Mouse (Mus musculus): ENCODE results near the gene Cmklr1.

Gene Cmklr1

DNA sequence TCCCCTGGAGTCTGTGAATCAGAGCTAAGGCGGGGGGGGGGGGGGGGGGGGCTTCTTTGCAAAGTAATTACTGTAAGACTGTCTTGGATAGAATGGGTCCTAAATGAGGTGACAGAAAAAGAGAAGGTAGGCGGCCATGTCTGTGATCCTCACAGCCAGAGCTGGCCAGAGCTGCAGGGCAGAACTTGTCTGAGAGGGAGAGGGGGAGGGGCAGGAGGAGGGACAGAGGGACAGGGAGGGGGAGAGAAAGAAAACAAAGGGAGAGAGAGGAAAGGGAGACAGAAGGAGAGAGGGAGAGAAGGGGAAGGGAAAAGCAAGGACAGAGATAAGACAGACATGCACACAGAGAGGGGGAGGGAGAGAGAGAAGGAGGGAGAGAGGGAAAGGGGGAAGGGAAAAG is 27.2 kb downstream of the Cmklr1 start:
- no peak for DNase-seq (ENCODE audit: low read depth in 1 of 2, low spot score in 2 of 2)

DNA sequence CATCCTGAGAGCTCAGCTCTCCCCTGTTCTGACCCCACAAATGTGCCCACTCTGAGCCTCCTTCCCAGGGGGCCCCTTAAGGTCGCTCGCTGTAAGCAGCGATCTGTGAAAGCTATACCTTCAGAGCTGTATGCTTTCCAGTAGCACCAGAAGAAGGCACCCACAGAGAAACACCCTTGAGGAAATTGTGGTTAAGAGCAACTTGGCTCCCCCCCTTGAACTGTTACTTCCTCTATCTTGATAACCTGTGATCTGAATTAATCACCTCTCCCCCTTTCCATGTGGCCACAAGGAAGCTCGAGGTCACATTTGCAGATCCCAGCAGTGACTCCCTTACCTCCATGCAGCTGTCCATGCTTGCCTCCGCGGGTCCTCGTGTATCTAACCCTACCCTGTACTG is 29.2 kb downstream of the Cmklr1 start:
- peak in 1 of 2 experiments; percentile 12 for DNase-seq (ENCODE audit: low read depth in 1 of 2, low spot score in 2 of 2)

DNA sequence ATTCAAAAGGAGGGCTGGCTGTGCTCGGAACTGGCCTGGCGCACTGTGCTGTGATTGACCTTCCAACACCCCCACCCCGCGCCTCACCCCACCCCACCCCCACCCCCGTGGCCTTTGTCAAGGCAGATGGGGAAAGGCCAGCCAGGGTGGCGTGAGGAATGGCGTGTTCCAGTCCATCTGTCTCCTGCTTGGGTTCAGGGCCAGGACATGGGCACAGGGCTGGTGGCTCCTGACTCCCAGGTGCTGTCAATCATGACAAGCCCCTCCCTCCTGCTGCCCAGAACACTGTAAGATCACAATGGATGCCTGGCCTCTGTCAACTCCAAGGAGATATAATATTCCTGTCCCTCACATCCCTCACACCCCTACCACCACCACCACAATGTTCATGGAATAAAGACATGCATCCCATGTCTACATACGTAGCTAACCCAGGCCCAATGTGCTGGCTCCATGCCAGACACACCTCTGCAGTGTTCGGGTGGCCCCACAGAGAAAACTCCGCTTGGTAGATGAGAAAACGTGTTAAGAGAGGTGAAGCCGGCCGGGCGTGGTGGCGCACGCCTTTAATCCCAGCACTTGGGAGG is 30.0 kb downstream of the Cmklr1 start:
- DNase-seq (ENCODE audit: low read depth in 1 of 2, low spot score in 2 of 2) = no peak

DNA sequence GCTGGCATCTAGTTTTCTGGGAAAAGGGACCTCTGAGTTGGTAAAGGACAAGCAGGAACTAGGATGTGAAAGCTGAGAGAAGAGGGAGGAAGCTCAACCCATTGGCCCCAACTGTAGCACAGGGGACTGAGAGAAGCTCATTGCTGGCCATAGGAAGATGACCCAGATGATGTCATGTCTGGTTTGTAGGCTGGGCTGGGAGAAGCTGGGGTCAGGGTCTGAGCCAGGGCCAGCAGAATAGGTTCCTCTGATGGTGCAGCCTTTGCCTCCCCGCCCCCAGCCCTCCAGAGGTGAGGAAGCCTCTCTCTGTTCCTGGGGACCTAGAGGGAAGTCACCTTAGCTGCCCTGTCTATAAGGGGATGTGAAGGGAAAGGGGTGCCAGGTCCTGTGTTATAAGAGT is 31.1 kb downstream of the Cmklr1 start:
- no peak for DNase-seq (ENCODE audit: low read depth in 1 of 2, low spot score in 2 of 2)

DNA sequence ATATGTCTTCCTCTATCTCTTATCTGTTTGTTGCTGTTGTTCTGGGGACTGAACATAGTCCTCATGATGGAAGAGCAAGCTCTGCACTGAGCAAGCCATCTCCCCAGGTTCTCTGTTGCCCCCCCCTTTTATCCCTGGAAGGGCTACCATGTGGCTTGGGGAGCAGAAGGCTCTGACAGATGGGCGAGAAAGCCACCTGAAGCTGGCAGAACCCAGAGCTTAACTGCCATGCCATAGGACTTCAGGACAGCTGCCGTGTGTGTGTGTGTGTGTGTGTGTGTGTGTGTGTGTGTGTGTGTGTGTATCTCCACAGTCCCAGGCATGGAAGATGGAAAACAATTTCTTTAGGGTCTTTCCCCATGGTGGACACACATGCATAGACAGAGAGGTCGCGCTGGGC is 31.5 kb downstream of the Cmklr1 start:
- DNase-seq (ENCODE audit: low read depth in 1 of 2, low spot score in 2 of 2) = no peak

DNA sequence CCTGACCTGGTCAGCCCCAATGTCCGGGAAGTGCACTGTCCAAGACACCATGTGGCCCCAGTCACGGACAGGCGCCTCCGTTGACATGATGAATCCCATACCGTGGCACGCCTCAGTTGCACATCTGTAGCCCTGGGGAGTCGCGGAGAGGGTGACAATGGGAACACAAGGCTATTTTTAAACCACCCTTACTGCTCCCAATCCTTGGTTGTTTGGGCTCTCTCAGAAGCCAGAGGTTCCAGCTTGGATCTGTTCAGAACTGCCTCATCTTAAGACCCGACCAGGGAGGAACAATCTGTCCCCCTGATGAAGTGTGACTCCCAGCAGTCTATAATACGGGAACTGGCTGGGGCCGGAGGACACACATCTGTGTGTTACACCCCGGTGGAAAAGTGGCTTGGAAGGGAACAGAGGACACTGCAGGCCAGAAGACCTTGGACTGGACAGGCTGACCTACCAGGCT is 38.4 kb downstream of the Cmklr1 start:
- no peak for DNase-seq (ENCODE audit: low read depth in 1 of 2, low spot score in 2 of 2)

DNA sequence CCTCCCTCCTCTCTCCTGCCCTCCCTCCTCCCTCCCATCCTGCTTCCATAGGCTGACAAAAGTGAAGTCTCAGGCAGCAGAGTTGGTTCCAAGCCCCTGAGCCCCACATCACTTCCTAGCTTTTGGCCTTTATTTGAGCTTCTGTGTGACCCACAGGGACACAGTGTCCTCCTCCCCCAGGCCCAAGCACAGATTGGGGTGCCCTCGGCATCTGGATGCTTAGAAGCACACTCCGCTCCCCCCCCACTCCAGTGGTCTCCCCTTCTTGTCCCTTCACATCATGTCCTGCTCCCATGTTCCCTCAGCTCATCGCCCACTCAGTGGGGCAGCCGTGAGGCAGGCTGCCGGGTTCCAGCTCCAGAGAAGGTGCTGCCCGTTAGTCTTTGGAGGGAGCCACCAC is 39.1 kb downstream of the Cmklr1 start:
- DNase-seq (ENCODE audit: low read depth in 1 of 2, low spot score in 2 of 2) = no peak

DNA sequence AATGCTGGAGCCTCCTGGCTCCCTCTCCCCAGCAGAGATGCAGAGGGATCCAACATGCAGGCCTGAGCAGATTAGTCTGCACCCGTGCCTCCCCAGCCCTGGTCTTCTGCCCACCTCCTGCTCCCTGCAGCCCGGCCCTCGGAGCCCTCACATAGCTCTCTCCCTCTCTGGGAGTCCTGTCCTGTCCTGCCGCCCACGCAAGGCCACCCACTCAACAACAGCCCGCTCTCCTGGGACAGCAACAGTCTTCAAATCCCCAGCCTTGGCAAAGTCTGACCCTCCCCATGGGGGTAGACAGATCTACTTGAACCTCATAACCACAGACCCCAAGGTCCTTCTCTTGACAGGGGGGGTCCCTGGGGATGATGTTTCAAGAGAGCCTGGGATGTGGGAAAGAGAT is 39.7 kb downstream of the Cmklr1 start:
- no peak for DNase-seq (ENCODE audit: low read depth in 1 of 2, low spot score in 2 of 2)

DNA sequence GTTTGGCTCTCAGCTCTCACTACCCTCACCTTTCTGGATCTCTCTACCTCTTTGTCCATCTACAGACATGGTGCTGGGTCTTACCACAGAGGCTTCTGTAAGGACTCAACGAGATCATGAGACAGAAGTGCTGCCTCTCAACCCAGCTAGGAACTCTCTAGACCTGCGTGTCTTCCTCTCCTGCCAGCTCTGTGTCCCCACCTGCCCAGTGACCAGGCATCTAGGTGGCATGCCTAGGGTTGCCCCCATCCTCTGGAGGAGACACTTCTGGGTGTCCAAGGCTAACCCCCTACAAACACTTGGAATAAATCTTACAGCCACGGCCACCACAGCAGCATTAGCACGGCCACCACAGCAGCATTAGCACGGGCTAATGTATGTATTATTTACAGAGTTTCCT is 40.3 kb downstream of the Cmklr1 start:
- no peak for DNase-seq (ENCODE audit: low read depth in 1 of 2, low spot score in 2 of 2)

DNA sequence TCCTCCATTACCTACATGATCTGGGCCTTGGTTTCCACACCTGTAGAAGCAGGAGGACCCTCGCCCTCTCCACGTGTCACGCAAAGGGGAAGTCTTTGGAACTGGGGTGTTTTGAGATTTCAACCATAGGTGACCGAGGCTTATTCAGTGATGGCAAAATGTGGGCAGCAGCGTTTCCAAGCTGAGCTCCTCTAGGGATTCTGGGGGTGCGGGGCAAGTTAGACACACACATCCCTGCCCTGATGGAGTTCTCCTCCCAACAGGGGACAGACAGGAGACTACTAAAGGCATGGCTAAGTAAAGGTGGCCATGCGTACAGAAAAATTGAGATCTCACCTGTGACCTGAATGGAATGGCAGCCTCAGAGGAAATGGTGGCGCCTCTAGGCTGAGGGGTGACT is 41.7 kb downstream of the Cmklr1 start:
- no peak for DNase-seq (ENCODE audit: low read depth in 1 of 2, low spot score in 2 of 2)

DNA sequence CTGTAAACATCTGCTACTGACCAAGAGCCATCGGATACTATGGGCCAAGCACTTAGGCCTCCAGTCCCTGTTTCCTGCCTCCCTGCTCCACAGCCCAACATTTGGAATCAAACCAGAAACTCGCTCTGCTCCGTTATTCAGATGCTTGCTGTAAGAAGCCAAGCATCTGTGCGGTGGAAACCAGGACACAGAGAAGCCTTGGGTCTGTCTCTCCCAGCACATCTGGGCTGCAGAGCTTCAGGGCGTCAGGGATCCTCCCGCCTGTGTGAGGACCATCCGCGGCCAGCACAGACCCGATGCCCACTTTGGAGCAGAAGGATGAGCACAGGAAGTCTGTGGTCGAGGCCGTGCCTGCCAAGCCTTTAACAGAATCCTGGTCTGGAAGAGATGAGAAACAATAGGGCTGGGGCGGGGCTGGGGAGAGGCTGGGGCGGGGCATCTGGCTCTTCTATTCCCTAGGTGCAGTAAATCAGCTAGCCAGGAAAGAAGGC is 42.2 kb downstream of the Cmklr1 start:
- DNase-seq (ENCODE audit: low read depth in 1 of 2, low spot score in 2 of 2) = no peak

DNA sequence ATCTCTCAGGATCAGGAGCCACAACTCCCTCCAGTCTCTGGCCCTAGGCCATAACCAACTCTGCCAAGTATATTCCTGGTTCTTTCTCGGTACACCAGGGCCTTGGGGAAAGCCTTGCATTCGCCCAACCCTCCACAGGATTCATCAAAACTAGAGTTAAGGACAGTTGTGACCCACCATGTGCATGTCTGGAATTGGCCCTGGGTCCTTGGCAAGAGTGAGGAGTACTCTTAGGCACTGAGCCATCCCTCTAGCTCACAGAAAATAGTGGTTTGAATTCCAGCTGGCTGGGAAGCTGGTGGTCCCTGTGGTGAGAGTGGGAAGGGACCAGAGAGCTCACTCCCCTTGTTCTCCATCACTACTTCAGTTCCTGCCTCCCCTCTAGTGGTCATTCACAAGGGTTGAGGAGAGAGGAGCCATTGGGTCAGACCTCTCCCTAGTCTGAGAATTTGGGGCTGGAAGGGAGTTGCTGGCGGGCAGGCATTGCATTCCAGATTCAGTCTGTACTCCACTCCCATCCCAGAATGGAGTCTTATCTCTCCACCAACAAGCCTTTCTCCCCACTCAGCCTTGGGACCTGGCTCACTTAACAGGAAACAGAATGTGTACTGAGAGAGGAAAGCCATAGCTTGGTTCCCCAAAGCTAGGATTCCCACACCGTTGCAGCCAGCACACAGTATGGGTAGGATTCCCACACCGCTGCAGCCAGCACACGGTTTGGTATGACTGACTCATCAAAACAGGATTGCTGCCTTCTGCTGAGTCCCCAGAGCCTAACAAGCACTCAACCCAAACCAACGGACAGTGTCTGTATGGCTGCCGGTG is 43.1 kb downstream of the Cmklr1 start:
- DNase-seq (ENCODE audit: low read depth in 1 of 2, low spot score in 2 of 2) = no peak

DNA sequence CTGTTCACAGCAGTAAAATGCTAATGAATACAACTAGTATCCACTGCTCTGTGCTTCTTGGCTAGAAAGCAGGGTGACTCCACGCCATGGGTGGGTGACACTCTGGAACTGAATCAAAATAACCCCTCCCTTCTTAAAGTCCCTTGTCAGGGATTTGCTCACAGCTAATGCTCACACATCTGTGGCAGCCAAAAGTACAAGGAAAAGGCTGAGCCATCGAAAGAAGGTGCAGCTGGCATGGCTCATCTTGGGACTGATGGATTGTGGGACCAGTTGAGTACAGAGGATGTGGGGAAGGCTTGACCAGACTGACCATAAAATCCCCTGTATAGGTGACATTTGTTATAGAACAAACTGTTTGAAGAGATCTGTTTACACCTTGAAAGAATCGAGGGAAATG is 44.1 kb downstream of the Cmklr1 start:
- no peak for DNase-seq (ENCODE audit: low read depth in 1 of 2, low spot score in 2 of 2)

DNA sequence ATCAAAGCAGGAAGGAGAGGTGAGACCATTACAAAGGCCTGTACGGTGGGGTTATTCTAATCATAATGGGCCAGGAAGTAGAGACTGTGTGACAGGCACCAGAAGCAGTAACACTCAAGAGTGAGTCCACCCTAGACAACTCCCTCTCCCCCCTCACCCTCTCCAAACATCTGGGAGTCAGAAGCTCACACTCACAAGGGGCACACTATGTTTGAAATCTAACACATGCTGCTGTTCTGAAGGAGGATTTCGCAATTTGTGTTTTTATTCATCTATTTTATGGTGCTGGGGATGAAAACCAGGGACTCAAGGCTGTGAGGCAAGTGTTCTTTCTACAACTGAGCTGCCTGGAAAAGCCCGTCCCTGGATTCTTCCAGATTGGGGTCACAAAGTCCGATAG is 45.5 kb downstream of the Cmklr1 start:
- no peak for DNase-seq (ENCODE audit: low read depth in 1 of 2, low spot score in 2 of 2)

DNA sequence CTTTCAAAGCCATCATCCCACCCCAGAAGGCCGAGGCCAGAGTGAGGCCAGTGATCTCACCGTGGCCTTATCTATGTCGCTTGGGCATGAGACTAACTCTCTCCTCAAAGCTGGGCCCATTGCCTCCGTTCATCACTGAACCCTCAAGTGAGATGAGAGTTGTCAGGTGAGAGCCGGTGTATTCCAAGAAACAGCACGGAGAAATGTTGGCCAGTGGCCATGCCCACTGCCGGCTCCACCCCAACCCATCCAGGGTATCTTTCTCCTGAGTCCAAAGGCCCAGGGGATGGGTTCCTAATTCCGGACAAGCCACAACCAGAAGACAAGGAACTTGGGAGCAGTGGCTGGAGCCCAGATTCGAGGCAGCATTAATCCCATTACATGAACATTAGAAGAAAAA is 46.8 kb downstream of the Cmklr1 start:
- no peak for DNase-seq (ENCODE audit: low read depth in 1 of 2, low spot score in 2 of 2)

DNA sequence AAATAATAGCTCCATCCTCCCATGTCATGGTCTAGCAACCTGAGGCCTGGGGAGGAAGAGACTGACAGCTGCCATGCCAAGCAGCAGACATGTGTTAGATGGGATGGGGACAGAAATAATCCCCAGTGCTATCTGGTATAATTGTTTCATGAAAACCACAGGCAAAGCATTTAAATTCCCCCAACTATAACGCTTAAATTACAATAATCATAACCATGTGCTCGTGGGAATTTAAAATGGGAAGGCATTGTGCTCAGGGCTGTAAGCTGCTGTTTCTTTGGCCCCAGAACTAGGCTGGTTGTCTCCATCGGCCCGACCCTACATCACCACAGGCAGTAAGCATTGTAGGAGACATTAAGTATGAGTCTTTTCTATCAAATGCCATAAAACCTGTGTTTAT is 49.4 kb downstream of the Cmklr1 start:
- DNase-seq (ENCODE audit: low read depth in 1 of 2, low spot score in 2 of 2) = no peak

DNA sequence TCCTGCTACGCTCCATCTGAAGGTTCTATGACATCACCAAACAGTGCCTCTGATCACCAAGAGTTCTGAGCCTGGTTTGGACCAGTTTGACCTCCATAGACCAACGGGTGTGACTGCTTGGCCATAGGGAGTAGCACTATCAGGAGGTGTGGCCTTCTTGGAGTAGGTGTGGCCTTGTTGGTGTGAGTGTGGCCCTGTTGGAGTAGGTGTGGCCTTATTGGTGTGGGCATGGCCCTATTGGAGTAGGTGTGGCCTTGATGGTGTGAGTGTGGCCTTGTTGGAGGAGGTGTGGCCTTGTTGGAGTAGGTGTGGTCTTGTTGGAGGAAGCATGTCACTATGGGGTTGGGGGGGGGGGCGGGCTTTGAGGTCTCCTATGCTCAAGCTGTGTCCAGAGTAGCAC is 50.0 kb downstream of the Cmklr1 start:
- DNase-seq (ENCODE audit: low read depth in 1 of 2, low spot score in 2 of 2) = no peak

DNA sequence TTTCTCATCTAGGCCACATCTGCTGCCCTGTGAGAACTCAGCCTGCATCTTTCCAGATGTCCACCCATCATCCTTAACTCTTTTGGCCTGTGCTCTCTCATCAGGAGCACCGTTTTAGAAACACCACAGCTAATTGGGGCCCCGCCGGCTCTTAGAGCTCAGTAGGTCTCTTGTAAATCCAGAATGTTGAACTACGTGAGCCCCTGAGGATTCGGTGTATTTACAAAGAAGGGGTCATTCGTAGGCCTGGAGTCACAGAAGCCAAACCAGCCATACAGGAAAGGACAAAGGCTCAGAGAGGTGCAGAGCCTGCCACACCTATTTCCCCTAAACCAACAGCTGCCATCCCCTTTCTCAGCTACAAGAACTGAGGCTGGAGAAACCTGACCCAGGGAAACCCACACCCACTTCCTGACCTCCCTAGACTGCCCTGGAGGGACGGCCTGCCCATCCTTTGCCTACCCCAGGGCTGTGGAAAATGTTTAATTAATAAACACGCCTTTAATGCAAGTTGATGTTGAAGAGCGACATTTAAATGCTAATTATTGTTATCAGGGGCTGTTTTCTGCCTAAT is 53.4 kb downstream of the Cmklr1 start:
- no peak for DNase-seq (ENCODE audit: low read depth in 1 of 2, low spot score in 2 of 2)

DNA sequence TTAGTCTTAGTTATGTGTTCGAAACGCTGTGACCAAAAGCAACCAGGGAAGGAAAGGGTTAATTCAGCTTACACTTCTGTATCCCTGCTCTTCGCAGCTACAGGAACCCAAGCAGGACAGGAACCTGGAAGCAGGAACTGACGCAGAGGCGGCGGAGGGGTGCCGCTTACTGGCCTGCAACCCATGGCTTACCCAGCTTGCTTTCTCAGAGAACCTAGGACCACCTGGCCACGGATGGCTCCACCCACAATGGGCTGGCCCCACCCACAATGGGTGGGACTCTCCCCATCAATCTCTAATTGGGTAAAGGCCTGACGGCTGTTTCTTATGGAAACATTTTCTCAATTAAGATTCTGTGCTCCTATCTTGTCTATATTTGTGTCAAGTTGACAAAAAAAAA is 54.0 kb downstream of the Cmklr1 start:
- DNase-seq (ENCODE audit: low read depth in 1 of 2, low spot score in 2 of 2) = no peak

DNA sequence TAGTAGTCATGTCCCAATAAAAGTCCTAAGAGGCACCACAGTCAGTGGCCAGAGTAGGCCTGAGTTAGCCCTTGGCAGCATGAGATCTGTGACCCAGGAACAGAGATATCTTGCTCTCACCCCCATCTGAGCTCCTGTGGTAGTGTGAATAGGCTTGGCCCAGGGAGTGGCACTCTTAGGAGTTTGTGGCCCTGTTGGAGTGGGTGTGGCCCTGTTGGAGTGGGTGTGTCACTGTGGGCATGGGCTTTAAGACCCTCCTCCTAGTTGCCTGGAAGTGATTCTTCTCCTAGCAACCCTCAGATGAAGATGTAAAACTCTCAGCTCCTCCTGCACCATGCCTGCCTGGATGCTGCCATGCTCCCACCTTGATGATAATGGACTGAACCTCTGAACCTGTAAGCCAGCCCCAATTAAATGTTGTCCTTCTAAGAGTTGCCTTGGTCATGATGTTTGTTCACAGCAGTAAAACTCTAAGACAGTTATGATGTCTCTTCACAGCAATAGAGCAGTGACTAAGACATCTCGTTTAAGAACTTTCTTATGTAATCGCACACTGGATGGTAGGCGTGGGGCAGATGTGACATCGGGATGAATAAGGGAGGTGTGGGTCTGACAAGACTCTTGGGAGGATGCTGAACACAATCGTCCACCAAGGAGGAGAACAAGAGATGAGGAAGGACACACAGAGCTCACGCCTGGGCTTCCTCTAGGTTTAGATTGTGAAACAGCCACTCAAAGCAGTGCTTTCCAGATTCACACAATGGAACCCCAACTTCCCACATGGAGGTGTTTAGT is 56.1 kb downstream of the Cmklr1 start:
- DNase-seq (ENCODE audit: low read depth in 1 of 2, low spot score in 2 of 2) = peak in 1 of 2 experiments; percentile 6

DNA sequence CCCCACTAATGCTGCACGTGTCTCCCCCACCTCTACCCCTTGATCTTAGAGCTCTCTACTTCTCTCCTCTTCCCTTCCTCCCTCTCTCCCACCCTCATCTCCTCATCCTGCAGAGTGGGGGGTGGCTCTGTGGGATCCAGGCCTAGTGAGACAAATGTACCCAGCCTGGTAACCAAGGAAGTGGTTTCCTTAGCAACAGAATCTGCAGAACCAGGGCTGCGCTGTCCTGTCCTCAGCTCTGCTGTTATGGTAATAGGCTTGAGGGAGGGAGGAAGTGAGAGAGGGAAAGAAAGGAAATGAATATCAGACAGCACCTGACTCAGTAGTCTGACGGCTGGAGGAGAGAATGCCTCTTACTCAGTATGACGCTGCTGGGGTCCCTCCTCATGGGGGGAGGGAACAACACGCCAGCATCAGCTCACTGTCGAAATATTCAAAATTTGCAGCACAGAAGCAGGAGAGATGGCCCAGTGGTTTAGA is 58.4 kb downstream of the Cmklr1 start:
- DNase-seq (ENCODE audit: low read depth in 1 of 2, low spot score in 2 of 2) = peak; percentile 17 to 35

Data from monocyte, adult 2 months (primary cell).